Mouse (Mus musculus): ENCODE measurements around the gene Adam1a. TPM values are rescaled to one million over a fixed set of nuclear protein-coding genes. Genes with fewer than 3 reads are reported as not detected.

Gene Adam1a
- polyA plus RNA-seq, 1 experiment from 2014 or later = 1.3 TPM

- Histone ChIP-seq H3K36me3 (ENCODE audit: control insufficient read depth, insufficient read depth, low read length) (no peaks in the 10 kb centered on the region), H3K4me1 (ENCODE audit: control insufficient read depth, insufficient read depth, low read length) (peaks cover 10% of the 10 kb centered on the region), H3K4me3 (replicated peaks; ENCODE audit: low read length) (no peak overlapping the region), H3K27me3 (ENCODE audit: control insufficient read depth, insufficient read depth, low read length) (no peaks in the 10 kb centered on the region), H3K9me3 (replicated peaks; ENCODE audit: control insufficient read depth, low read length) (no peaks in the 10 kb centered on the region), H3K4me2 (ENCODE audit: low read depth, low read length) (no peak overlapping the region), H3K27ac (ENCODE audit: low read length) (no peak overlapping the region), H3K9ac (ENCODE audit: low read length) (no peak overlapping the region)
- no peak for ATAC-seq (ENCODE audit: insufficient read depth, low FRiP score)
- WGBS = 82% methylated on average over 7 of the region's 7 CpGs
These were observed 4.0 kb downstream of the Adam1a start for GRCm38 (mm10) chr5:121541235-121541634.

GRCm38 (mm10) chr5:121540066-121540465 is 5.2 kb downstream of the Adam1a start:
- ATAC-seq (ENCODE audit: insufficient read depth, low FRiP score) = no peak
- Histone ChIP-seq H3K27ac (ENCODE audit: low read length) (no peak overlapping the region), H3K9ac (ENCODE audit: low read length) (no peak overlapping the region), H3K4me3 (replicated peaks; ENCODE audit: low read length) (no peak overlapping the region), H3K9me3 (replicated peaks; ENCODE audit: control insufficient read depth, low read length) (no peaks in the 10 kb centered on the region), H3K4me1 (ENCODE audit: control insufficient read depth, insufficient read depth, low read length) (peaks cover 10% of the 10 kb centered on the region), H3K27me3 (ENCODE audit: control insufficient read depth, insufficient read depth, low read length) (no peaks in the 10 kb centered on the region), H3K4me2 (ENCODE audit: low read depth, low read length) (no peak overlapping the region), H3K36me3 (ENCODE audit: control insufficient read depth, insufficient read depth, low read length) (peaks cover 6% of the 10 kb centered on the region; the same call in 1 of the 2 replicates)
- 89% methylated on average over 5 of the region's 5 CpGs for WGBS

GRCm38 (mm10) chr5:121537588-121537987 is 7.7 kb downstream of the Adam1a start:
- H3K4me2 ChIP-seq (ENCODE audit: low read depth, low read length) = no peak overlapping the region
- no peaks in the 10 kb centered on the region for H3K9me3 ChIP-seq (replicated peaks; ENCODE audit: control insufficient read depth, low read length)
- H3K36me3 ChIP-seq (ENCODE audit: control insufficient read depth, insufficient read depth, low read length) = peaks cover 22% of the 10 kb centered on the region
- H3K27me3 ChIP-seq (ENCODE audit: control insufficient read depth, insufficient read depth, low read length) = no peaks in the 10 kb centered on the region
- no peak for ATAC-seq (ENCODE audit: insufficient read depth, low FRiP score)
- H3K4me1 ChIP-seq (ENCODE audit: control insufficient read depth, insufficient read depth, low read length) = no peaks in the 10 kb centered on the region
- H3K4me3 ChIP-seq (replicated peaks; ENCODE audit: low read length) = no peak overlapping the region
- H3K27ac ChIP-seq (ENCODE audit: low read length) = no peak overlapping the region
- WGBS = 76% methylated on average over 2 of the region's 2 CpGs
- no peak overlapping the region for H3K9ac ChIP-seq (ENCODE audit: low read length)

GRCm38 (mm10) chr5:121536921-121537555 is 8.2 kb downstream of the Adam1a start:
- H3K36me3 ChIP-seq (ENCODE audit: control insufficient read depth, insufficient read depth, low read length) = peaks cover 27% of the 10 kb centered on the region
- H3K9me3 ChIP-seq (replicated peaks; ENCODE audit: control insufficient read depth, low read length) = no peaks in the 10 kb centered on the region
- H3K27me3 ChIP-seq (ENCODE audit: control insufficient read depth, insufficient read depth, low read length) = no peaks in the 10 kb centered on the region
- WGBS = 71% methylated on average over 7 of the region's 7 CpGs
- no peak for ATAC-seq (ENCODE audit: insufficient read depth, low FRiP score)
- H3K4me2 ChIP-seq (ENCODE audit: low read depth, low read length) = no peak overlapping the region
- no peak overlapping the region for H3K27ac ChIP-seq (ENCODE audit: low read length)
- H3K4me3 ChIP-seq (replicated peaks; ENCODE audit: low read length) = no peak overlapping the region
- no peak overlapping the region for H3K9ac ChIP-seq (ENCODE audit: low read length)
- H3K4me1 ChIP-seq (ENCODE audit: control insufficient read depth, insufficient read depth, low read length) = no peaks in the 10 kb centered on the region

GRCm38 (mm10) chr5:121535116-121535515 is 10.2 kb downstream of the Adam1a start:
- 86% methylated on average over 3 of the region's 3 CpGs for WGBS
- Histone ChIP-seq H3K27ac (ENCODE audit: low read length) (no peak overlapping the region), H3K36me3 (ENCODE audit: control insufficient read depth, insufficient read depth, low read length) (peaks cover 40% of the 10 kb centered on the region), H3K9ac (ENCODE audit: low read length) (no peak overlapping the region), H3K27me3 (ENCODE audit: control insufficient read depth, insufficient read depth, low read length) (no peaks in the 10 kb centered on the region), H3K4me1 (ENCODE audit: control insufficient read depth, insufficient read depth, low read length) (no peaks in the 10 kb centered on the region), H3K4me2 (ENCODE audit: low read depth, low read length) (no peak overlapping the region), H3K9me3 (replicated peaks; ENCODE audit: control insufficient read depth, low read length) (no peaks in the 10 kb centered on the region), H3K4me3 (replicated peaks; ENCODE audit: low read length) (no peak overlapping the region)
- no peak for ATAC-seq (ENCODE audit: insufficient read depth, low FRiP score)

- H3K4me1 ChIP-seq (ENCODE audit: control insufficient read depth, insufficient read depth, low read length) = no peaks in the 10 kb centered on the region
- H3K9me3 ChIP-seq (replicated peaks; ENCODE audit: control insufficient read depth, low read length) = no peaks in the 10 kb centered on the region
- no peak overlapping the region for H3K4me2 ChIP-seq (ENCODE audit: low read depth, low read length)
- peaks cover 43% of the 10 kb centered on the region for H3K36me3 ChIP-seq (ENCODE audit: control insufficient read depth, insufficient read depth, low read length)
- WGBS = 91% methylated on average over 5 of the region's 5 CpGs
- H3K27ac ChIP-seq (ENCODE audit: low read length) = no peak overlapping the region
- ATAC-seq (ENCODE audit: insufficient read depth, low FRiP score) = no peak
- H3K4me3 ChIP-seq (replicated peaks; ENCODE audit: low read length) = no peak overlapping the region
- no peaks in the 10 kb centered on the region for H3K27me3 ChIP-seq (ENCODE audit: control insufficient read depth, insufficient read depth, low read length)
- H3K9ac ChIP-seq (ENCODE audit: low read length) = no peak overlapping the region
These were observed 10.8 kb downstream of the Adam1a start for GRCm38 (mm10) chr5:121534521-121534920.

GRCm38 (mm10) chr5:121526961-121527360 is 18.3 kb downstream of the Adam1a start:
- Histone ChIP-seq H3K4me2 (ENCODE audit: low read depth, low read length) (no peak overlapping the region), H3K4me3 (replicated peaks; ENCODE audit: low read length) (no peak overlapping the region), H3K4me1 (ENCODE audit: control insufficient read depth, insufficient read depth, low read length) (no peaks in the 10 kb centered on the region), H3K36me3 (ENCODE audit: control insufficient read depth, insufficient read depth, low read length) (peaks cover 60% of the 10 kb centered on the region), H3K9ac (ENCODE audit: low read length) (no peak overlapping the region), H3K9me3 (replicated peaks; ENCODE audit: control insufficient read depth, low read length) (no peaks in the 10 kb centered on the region), H3K27ac (ENCODE audit: low read length) (no peak overlapping the region), H3K27me3 (ENCODE audit: control insufficient read depth, insufficient read depth, low read length) (no peaks in the 10 kb centered on the region)
- WGBS = 74% methylated on average over 8 of the region's 8 CpGs
- no peak for ATAC-seq (ENCODE audit: insufficient read depth, low FRiP score)

- H3K27me3 ChIP-seq (ENCODE audit: control insufficient read depth, insufficient read depth, low read length) = no peaks in the 10 kb centered on the region
- H3K9me3 ChIP-seq (replicated peaks; ENCODE audit: control insufficient read depth, low read length) = no peaks in the 10 kb centered on the region
- WGBS = 85% methylated on average over 7 of the region's 7 CpGs
- H3K4me3 ChIP-seq (replicated peaks; ENCODE audit: low read length) = no peak overlapping the region
- no peak for ATAC-seq (ENCODE audit: insufficient read depth, low FRiP score)
- no peak overlapping the region for H3K27ac ChIP-seq (ENCODE audit: low read length)
- H3K9ac ChIP-seq (ENCODE audit: low read length) = no peak overlapping the region
- no peak overlapping the region for H3K4me2 ChIP-seq (ENCODE audit: low read depth, low read length)
- no peaks in the 10 kb centered on the region for H3K4me1 ChIP-seq (ENCODE audit: control insufficient read depth, insufficient read depth, low read length)
- H3K36me3 ChIP-seq (ENCODE audit: control insufficient read depth, insufficient read depth, low read length) = peaks cover 57% of the 10 kb centered on the region
These were observed 18.8 kb downstream of the Adam1a start for GRCm38 (mm10) chr5:121526526-121526925.

- Histone ChIP-seq H3K36me3 (ENCODE audit: control insufficient read depth, insufficient read depth, low read length) (peaks cover 54% of the 10 kb centered on the region), H3K9ac (ENCODE audit: low read length) (no peak overlapping the region), H3K9me3 (replicated peaks; ENCODE audit: control insufficient read depth, low read length) (no peaks in the 10 kb centered on the region), H3K4me3 (replicated peaks; ENCODE audit: low read length) (no peak overlapping the region), H3K27ac (ENCODE audit: low read length) (no peak overlapping the region), H3K4me2 (ENCODE audit: low read depth, low read length) (no peak overlapping the region), H3K27me3 (ENCODE audit: control insufficient read depth, insufficient read depth, low read length) (no peaks in the 10 kb centered on the region), H3K4me1 (ENCODE audit: control insufficient read depth, insufficient read depth, low read length) (no peaks in the 10 kb centered on the region)
- 81% methylated on average over 14 of the region's 14 CpGs for WGBS
- no peak for ATAC-seq (ENCODE audit: insufficient read depth, low FRiP score)
These were observed 19.4 kb downstream of the Adam1a start for GRCm38 (mm10) chr5:121525774-121526450.
